In genomic region chr7:25030032-25030753, GRCm38 (mm10) we compare ENCODE assay signal across 9 mouse cellular contexts. TPM values are rescaled to one million over a fixed set of nuclear protein-coding genes. Genes with fewer than 3 reads are reported as not detected.
DNase-seq lines count a peak whose midpoint lies in the region; ATAC-seq and TF ChIP-seq lines count a peak whose summit lies in the region.
"Had no signal": no experiment of that assay in that cellular context is flagged by ENCODE, and none has a peak within 500 bp of the region (broad histone marks: within the 10 kb centered on the region; RNA-seq: fewer than 3 reads in every experiment).

No protein-coding gene starts in this region.

- no peak overlapping the region for H3K9ac ChIP-seq in lung, embryonic 14.5 days
- H3K9ac ChIP-seq: heart, embryonic 15.5 days had no signal

- H3K27me3 ChIP-seq in lung, embryonic 14.5 days (ENCODE audit: insufficient read depth, low read length): no peaks in the 10 kb centered on the region
- H3K27me3 ChIP-seq: heart, embryonic 15.5 days had no signal

- no peak overlapping the region for H3K4me3 ChIP-seq in lung, embryonic 14.5 days (ENCODE audit: low read depth, low read length)
- H3K4me3 ChIP-seq: heart, embryonic 15.5 days had no signal

- H3K9me3 ChIP-seq in lung, embryonic 14.5 days (ENCODE audit: low read depth, low read length): no peaks in the 10 kb centered on the region
- H3K9me3 ChIP-seq: heart, embryonic 15.5 days had no signal

- H3K4me1 ChIP-seq in lung, embryonic 14.5 days (ENCODE audit: insufficient read depth): no peaks in the 10 kb centered on the region

- DNase-seq in B cell, adult 2 months: peak; percentile 87 to 90
- DNase-seq in MN1 (ENCODE audit: low spot score): peak; percentile 76
- peak; percentile 91 to 95 for DNase-seq in cerebellum, postnatal 10 days
- peak; percentile 81 to 83 for DNase-seq in frontal cortex, postnatal 36 days (ENCODE audit: low spot score in 2 of 2)
- DNase-seq in kidney, adult 18-20 months: peak; percentile 72
- peak; percentile 91 for DNase-seq in lung, embryonic 14.5 days
- DNase-seq in ovary, postnatal 36 days (ENCODE audit: low spot score): peak; percentile 55
- peak; percentile 81 for DNase-seq in thymus, postnatal 25 days

- no peak overlapping the region for H3K4me2 ChIP-seq in lung, embryonic 14.5 days
- H3K4me2 ChIP-seq: heart, embryonic 15.5 days had no signal

- peaks cover 13% of the 10 kb centered on the region; the same call in 1 of the 2 replicates for H3K36me3 ChIP-seq in lung, embryonic 14.5 days (ENCODE audit: insufficient read depth)

- peak; percentile 87 for TF ChIP-seq CTCF in lung, embryonic 14.5 days (IDR thresholded peaks at IDR 0.05; ENCODE audit: low read depth)

- 36% methylated on average over 5 of the region's 5 CpGs for WGBS in lung, embryonic 14.5 days

- no peak for ATAC-seq in lung, embryonic 14.5 days (ENCODE audit: insufficient read depth)

- H3K27ac ChIP-seq in lung, embryonic 14.5 days (ENCODE audit: low read depth): no peak overlapping the region
- H3K27ac ChIP-seq: heart, embryonic 15.5 days had no signal

RNA-seq across cellular contexts. Expression of gene Atp1a3, which starts 24.4 kb away (rescaled TPM):
- 0.74 and 0.89 TPM in 2 replicates for polyA plus RNA-seq in lung, embryonic 14.5 days (2014; fragmentation: Nextera tagmentation; extraction: Ambion mirVana)

RNA-seq across cellular contexts. Expression of gene Grik5, which starts 42.0 kb away (rescaled TPM):
- polyA plus RNA-seq in lung, embryonic 14.5 days (2014; fragmentation: Nextera tagmentation; extraction: Ambion mirVana): 6.7 and 6.8 TPM in 2 replicates

RNA-seq across cellular contexts. Expression of gene Zfp574, which starts 42.2 kb away (rescaled TPM):
- 29.9 and 30.7 TPM in 2 replicates for polyA plus RNA-seq in lung, embryonic 14.5 days (2014; fragmentation: Nextera tagmentation; extraction: Ambion mirVana)

RNA-seq across cellular contexts. Expression of gene Rabac1, which starts 57.6 kb away (rescaled TPM):
- 130 and 131 TPM in 2 replicates for polyA plus RNA-seq in lung, embryonic 14.5 days (2014; fragmentation: Nextera tagmentation; extraction: Ambion mirVana)
